Mouse (Mus musculus) c-Kit-negative CD71-positive TER-119-positive erythroid progenitor cells, embryonic 14.5 days (primary cell): Measurements from ENCODE around the gene Bmpr2.

Experiments
- DNase-seq: peaks from one replicate; pipeline ENCODE4 v3.0.0-alpha.2; 2013; ENCODE audit warnings: low read depth, low spot score

Bmpr2 gene

DNA sequence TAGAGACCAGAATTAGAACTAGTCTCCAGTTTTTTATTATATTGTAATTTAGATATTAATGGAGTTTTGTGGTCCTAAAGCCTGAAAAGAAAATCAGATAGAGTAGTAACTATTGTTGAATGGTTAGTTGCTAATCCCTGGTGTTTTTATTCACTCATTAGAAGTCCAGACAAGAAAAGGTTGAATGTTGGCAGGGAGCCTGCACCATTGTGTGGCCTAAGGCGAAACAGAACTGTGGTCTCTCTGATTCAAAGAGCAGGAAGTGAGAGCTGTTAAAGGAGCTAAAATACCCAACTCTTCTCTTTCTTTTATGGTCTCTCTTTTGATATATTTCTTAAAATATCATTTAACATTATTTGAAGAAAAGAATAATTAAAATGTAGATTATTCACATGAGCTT, 32.1 kb downstream of the Bmpr2 start:
- no peak for DNase-seq

DNA sequence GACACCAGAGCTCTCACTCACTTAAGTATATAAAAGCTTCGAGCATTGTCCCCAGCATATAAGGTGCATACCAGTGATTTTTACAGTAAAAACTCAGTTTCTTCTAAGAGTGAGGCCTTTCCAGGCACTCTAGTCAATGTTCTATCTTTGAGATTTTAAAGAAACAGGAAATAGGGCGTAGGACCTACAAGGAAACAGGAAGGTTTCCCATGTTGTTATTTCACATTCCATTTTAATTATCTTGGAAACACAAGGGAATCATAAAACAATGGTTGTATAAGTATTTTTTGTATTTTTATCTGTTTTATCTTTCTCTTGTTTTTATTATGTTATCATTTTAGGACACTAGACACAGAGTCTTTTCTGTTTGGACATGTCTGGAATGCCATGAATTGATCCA, 34.7 kb downstream of the Bmpr2 start:
- DNase-seq, result no peak

DNA sequence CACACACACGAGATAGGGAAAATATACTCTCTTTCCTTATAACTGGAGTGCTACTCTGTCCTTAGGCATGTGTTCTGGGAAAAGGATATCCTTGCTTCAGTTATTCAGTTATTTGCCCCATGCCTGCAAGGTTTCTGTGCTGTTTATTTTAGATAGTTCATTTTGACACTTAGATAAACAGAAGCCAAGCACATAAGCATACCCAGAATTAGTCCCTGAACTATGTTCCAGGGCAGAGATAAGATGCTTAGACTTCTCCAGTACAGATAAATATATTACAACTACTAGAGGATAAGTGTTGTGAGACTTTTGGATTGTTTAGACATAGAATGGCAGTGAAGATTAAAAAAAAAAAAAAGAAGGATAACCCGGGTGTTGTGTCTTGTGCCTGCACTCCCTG, 41.2 kb downstream of the Bmpr2 start:
- no peak for DNase-seq

DNA sequence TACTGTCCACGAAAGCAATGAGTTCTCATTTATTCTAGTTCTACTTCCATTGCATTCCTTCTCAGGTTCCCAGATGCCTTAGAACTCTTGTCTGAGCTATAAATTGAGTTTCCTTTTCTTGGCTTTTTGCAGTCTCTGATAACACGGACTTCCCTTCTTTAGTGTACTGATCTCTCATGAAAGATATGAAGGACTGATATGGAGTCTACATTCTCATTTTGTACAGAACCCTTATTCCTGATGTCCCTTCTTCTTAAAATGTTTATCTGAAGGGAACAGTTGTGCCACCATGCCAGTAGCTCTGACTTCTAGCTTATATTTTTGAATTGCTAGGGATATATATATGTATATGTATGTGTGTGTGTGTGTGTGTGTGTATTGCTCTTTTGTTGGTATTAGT, 46.7 kb downstream of the Bmpr2 start:
- DNase-seq, result no peak

DNA sequence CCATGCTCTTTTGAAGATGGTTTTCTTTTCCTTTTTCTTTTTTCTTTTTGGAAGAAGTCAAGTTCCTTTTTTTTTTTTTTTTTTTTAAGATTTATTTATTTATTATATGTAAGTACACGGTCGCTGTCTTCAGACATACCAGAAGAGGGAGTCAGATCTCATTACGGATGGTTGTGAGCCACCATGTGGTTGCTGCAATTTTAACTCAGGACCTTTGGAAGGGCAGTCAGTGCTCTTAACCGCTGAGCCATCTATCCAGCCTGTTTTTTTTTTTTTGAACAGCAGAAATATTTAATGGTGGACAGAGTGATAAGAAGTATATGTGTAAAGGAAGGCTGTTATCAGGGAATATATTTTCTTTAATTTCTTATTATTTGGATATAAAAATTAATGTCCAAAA, 49.6 kb downstream of the Bmpr2 start:
- no peak for DNase-seq

DNA sequence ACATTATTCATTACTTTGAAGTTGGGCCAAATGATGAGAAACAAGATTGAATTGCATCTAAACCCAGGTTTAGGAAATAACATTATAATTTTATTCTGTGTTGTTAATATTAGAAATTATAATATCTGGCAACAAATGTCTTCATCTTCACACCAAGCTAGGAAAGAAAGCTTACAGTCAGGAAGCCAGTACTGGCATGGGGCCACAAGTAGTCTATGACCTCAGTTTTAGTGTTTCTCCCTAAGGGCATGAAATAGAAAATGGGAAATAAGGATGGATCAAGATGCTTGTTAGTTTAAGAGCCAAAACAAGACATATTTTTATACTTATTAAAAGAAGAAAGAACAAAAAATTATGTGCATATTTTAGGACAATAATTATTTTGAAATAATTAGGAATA, 62.2 kb downstream of the Bmpr2 start:
- DNase-seq, result no peak

DNA sequence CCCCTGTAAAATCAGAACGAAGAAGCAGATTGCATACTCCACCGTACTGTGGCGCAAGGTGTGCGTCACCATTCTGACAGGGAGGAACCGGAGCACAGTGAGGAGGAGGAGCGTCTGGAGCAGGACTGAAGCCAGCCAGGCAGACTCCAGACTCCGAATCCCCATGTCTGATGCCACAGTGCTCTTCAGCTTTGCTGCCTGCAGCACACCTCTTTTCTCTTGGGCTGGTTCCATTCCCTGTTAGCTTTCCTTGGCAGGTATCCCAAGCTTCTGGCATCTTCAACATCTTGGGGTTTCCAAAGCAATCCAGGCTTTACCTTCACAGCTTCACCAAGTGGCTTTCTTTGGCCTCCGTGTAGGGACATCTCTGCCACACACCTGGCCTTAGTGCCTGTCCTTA, 63.4 kb downstream of the Bmpr2 start:
- DNase-seq, result no peak

DNA sequence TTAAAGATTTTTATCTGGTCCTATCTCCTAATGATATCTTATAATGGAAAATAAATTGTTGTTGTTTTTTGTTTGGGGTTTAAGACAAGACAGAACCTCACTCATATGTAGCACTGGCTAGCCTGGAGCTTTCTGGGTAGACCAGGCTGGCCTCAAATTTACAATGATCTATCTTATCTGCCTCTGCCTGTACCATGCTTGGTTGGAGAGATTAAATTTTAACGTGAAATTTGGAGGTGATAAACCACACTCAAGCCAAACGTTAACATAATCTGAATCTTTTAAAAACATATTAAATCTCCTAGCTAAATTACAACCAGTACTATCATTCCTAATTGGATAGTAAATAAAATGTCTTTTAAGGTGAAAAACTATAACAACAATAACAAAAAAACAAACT, 66.2 kb downstream of the Bmpr2 start:
- DNase-seq, result no peak

DNA sequence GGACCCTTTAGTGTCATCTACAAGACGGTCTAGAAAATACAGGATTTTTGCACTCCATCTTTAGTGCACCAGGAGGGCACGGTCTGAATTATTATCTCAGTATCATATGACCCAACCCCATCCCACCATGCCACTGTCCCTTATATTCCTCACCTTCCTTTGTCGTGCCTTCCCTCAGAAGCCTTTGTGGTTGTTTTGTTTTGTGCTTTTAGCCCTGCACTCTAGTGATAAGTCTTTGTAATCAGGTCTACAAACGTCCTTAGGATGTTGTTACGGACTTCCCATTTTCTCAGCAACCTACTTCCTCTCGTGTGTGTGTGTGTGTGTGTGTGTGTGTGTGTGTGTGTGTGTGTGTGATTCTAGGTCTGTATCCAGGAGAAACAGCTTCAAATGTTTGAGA, 67.0 kb downstream of the Bmpr2 start:
- DNase-seq, result no peak

DNA sequence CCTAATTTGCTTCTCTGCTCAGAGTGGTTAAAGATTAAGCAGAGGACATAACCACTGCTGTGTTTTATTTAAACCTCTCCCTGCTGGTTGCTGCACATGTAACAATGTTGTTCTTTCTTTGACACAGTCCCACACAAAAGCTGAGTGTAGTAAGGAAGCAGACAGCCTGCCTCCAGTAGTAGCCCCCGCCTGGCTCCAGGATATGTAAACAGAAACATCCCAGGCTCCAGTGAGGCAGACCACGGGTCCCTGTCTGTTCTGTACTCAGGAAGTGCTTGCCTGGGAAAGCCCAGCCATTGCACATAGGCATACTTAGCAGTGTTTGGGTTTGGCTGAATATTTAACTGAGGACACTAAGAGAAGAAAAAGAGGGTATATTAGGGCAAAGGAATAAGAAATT, 70.5 kb downstream of the Bmpr2 start:
- no peak for DNase-seq

DNA sequence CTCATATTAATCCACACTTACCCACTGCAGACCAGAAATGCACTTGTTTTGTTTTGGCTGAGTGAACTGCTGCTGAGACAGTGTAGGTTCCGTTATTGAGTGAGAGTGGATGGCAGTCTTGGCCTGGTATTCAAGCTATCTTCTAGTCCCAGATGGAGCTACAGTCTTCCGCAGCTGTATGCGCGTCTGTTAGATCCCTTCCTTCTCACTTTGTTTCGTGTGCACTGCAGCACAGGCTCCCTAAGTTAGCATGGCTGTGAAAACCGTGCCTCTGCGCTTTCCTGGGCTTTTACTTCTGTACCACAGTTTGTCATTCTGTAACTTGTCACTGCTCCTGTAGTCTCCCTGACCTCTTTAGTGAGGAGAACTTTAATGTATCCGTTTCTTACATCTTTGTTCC, 85.1 kb downstream of the Bmpr2 start:
- DNase-seq, result no peak

DNA sequence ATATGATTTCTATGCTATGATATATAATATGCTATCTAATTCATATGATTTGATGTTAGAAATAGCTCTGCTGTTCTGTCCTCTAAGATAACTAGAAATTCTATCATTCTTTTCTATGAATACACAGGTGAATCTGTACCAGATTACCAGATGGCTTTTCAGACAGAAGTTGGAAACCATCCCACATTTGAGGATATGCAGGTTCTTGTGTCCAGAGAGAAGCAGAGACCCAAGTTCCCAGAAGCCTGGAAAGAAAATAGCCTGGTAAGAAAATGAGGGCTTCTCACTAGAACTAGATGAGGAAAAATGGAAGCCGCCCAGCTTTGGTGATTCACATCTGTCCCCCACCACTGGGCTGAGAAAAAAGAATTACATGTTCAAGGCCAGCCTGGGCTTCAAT, 95.8 kb downstream of the Bmpr2 start:
- DNase-seq, result no peak

DNA sequence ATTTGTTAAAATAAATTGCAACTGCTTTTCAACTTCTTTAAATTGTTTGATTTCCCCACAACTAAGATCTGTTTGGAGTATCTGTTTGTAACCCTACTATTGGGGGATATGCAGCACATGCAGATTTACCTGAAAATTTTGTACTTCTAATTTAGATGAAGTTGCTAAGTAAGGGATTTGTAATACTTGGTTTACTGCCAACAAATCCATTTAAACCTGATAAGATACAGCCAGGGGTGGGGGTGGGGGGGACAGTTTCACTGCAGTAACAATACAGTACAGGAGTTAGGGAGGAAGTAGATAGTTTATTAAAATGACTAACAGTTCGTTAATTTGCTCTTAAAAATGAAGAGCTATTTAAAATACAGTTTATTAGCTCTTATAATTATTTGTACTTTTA, 98.9 kb downstream of the Bmpr2 start:
- DNase-seq, result no peak

DNA sequence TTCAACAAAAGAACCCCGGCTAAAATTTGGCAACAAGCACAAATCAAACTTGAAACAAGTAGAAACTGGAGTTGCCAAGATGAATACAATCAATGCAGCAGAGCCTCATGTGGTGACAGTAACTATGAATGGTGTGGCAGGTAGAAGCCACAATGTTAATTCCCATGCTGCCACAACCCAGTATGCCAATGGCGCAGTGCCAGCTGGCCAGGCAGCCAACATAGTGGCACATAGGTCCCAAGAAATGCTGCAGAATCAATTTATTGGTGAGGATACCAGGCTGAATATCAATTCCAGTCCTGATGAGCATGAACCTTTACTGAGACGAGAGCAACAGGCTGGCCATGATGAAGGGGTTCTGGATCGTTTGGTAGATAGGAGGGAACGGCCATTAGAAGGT, 104.8 kb downstream of the Bmpr2 start:
- no peak for DNase-seq

DNA sequence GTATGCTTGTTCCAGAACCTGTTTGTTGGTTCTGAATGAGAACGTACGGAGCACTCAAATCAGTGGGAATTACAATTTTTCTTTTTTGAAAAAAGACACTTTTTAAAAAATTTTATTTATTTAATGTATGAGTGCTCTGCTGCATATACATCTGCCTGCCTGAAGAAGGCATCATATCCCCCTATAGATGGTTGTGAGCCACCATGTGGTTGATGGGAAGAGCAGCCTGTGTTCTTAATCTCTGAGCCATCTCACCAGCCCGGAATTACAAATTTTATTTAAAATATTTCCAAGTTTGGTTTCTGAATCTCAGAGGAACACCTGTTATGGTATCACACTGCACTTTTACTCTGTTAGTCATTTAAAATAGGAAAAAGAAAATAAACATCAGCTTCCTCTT, 110.8 kb downstream of the Bmpr2 start:
- DNase-seq, result no peak

DNA sequence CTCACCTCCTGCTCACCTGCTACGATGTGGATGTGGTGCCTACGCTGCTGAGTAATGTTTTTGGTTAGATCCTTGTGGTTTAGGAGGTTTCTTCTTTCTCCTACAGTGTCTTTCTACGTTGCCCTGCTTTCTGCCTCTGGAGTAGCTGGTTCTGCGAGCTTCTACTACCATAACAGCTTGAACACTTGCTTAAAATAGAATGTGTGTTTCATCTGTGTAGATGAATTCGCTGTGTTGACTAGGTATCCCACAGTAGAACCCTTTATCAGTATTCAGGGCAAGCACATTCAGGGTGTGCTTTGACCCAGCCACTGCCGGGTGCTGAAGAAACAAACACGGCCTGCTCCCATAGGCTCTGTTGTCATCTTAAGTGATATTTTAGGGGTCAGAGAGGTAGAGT, 114.9 kb downstream of the Bmpr2 start:
- DNase-seq, result no peak

DNA sequence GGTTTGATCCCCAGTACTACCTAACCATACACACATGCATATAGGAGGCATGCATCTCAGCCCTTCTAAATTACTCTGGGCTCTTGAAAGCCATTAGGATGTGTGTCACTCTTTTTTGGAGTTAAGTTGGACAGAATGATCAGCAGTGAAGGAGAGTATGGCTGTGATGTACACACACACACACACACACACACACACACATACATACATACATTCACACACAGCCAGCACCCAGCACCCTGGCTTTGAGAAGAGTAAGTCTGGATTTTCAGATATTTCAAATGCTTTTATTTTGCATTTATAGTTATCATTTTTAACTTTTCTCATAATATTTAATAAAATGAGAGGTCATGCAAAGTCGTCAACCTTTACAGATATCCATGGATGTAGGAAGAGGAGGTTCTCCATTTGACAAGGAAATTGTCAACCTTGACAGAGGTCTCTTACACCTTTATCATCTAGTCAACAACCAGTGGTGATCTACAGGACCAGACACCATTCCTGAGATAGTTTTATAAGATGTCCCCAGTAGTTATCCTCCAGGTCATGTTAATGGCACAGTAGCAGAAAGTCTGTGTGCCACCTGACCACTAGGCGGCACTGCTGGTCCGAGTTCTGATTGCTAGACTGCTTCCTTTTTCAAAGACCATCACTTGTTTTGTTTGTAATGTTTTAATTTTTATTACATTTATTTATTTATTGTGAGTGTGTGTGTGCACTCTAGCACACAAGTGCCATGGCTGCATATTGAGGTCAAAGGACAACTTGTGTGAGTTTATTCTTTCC, 120.3 kb downstream of the Bmpr2 start:
- DNase-seq, result peak; percentile 42

DNA sequence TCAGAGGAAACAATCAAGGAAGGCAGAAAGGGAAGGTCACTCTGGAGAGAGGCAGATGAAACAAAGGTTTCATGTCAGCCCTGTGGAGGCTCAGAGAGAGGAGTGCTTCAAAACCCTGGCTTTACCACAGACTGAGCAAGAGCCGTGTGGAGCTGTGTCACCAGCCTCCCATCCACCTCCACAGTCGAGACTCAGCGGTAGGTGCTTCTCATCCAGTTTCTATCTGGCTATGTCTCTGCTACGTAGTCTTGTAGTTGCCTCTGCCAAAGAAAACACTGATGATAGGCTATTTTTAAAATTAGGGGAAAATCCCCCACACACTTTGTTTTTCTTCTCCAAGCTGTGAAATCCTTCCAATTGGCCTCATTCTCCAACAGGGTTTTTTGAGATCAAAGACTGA, 123.7 kb downstream of the Bmpr2 start:
- DNase-seq, result no peak

DNA sequence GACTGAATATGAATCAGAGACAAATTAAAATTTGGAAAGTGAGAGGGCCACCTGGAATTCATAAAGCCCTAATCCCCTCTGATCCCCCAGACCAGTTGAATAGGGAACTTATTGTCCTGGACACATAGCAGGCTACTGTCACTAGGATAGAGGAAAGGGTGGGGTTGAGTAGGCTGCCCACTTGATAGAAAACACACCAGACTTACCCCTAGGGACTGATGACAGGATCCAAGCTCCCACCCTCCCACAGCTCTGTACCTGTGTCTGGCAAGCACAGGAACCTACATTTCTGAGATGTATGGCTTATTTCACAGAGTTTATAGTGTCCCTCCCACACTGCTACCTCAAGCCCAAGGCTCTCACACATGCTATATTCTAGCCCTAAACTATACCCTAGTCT, 124.8 kb downstream of the Bmpr2 start:
- DNase-seq, result no peak

DNA sequence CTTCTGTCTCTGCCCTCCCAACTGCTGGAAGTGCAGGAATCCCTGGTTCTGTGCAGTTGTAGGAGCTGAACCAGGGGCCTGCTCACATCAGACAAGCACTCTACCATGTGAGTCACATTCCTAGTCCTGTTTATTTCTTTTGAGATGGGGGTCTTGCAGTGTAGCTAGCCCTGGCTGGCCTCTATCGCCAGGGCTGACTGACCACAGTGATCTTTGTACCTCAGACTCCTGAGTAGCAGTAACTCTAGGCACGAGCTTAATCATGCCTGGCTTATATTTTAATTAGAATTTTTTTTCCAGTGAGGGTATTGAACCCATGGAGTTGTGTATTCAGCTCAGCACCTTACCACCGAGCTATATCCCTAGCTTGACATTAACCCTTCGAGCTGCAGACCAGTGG, 128.0 kb downstream of the Bmpr2 start:
- DNase-seq, result no peak

DNA sequence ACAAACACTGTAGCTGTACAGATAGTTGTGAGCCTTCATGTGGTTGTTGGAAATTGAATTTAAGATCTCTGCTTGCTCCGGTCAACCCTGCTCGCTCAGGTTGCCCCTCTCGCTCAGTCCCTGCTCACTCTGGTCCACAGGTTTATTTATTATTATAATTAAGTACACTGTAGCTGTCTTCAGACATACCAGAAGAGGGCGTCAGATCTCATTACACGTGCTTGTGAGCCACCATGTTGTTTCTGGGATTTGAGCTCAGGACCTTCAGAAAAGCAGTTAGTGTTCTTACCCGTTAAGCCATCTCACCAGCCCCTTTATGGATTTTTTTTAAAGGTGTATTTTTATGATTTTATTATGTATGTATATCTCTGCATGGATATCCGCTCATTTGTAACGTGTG, 129.6 kb downstream of the Bmpr2 start:
- no peak for DNase-seq

DNA sequence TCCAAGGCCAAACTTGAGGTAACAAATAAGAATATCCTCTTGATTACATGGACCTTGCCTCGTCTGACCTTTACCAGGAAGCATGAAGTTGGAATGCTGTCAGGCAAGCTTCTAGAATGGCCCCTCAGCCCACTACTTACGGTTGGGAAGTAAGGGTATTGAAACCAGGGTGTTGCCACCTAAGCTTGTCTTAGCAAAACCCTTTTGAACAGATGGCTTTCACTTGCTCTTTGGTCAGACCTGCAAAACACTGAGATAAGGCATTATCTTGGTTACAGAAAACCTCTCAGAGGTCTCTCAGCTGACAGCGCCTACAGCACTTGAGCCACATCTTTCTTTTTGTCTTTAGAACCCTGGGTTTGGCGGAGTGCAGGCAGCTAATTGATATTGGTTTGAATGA, 130.8 kb downstream of the Bmpr2 start:
- no peak for DNase-seq

DNA sequence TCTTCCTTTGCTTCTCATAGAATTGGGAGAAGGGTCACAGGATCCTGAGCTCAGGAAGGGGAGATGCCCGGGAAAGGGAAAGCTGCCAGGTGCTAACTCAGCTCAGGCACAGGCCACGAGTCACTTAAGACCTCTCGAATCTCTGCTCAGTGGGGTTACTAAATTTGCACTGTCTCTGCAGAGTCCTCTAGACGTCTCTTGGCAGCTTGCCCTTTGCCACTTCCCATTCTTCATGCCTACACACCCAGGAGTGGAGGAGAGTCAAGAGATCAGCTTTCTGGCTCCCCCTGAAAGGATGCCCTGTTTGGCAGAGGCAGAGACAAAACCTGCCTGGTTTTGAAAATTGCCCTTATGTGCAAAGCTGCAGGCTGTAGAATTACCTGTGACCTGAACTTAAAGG, 132.3 kb downstream of the Bmpr2 start:
- DNase-seq, result no peak

DNA sequence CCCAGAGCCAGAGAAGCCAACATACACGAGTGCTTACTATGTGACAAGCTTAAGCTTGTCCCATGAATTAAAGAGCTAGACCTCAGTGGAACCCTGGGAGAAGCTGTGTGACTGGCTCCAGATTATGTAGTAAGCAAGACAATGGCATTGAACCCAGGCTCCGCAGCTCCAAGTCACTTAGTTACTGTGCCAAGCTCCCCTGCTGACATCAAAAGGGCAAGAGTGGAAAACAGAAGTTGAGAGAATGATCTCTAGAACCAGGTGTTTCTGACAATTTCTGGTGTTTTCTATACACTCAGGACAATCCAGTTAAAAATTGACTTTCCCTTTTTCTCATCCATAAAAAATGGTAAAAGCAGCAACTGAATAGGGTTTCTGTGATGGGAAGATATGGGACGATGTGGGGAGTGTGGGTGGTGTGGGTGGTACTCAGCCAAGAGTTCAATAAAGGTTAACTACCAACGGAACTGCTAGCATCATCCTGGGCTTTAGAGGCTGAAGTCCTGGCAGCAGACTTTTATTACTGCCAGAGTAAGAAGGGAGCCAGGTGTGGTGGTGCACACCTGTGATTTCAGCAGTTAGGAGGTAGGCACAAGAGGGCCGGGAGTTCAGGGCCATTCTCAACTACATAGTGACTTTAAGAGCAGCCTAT, 134.1 kb downstream of the Bmpr2 start:
- no peak for DNase-seq
